Mouse (Mus musculus): Measurements from ENCODE around the gene Sipa1l3.

- no peak for TF ChIP-seq CTCF (IDR thresholded peaks at IDR 0.05; ENCODE audit: borderline replicate concordance, insufficient read depth, low read depth, low read length)
- TF ChIP-seq POLR2A (IDR thresholded peaks at IDR 0.05; ENCODE audit: borderline replicate concordance, insufficient read depth, low read length), result no peak
Measured at GRCm38 (mm10) chr7:29462820-29463219, 55.6 kb downstream of the Sipa1l3 start.
